Mouse (Mus musculus) frontal cortex, adult (tissue): ENCODE measurements at regions not wholly inside any gene's neighbourhood (a gene's known extent, or its start where the extent isn't known, plus 50 kb on each side); places are given as distances from the start of the nearest gene placed in this dataset.
"Not testable (repeated sequence)": the region's sequence is repeated elsewhere in the genome, so short reads cannot be mapped to it uniquely, and the experiment has no call there.

Source experiments
- ATAC-seq: cut with Nextera tagmentation; 2 replicates; pipeline ENCODE4 v1.9.2; 2017; ENCODE audit warnings: mild to moderate bottlenecking, moderate library complexity, mixed read lengths; ENCODE audit not compliant: low TSS enrichment

- ATAC-seq, result no peak
Observed at GRCm38 (mm10) chr14:45806726-45807280, 148.9 kb upstream of the Ddhd1 start.

DNA sequence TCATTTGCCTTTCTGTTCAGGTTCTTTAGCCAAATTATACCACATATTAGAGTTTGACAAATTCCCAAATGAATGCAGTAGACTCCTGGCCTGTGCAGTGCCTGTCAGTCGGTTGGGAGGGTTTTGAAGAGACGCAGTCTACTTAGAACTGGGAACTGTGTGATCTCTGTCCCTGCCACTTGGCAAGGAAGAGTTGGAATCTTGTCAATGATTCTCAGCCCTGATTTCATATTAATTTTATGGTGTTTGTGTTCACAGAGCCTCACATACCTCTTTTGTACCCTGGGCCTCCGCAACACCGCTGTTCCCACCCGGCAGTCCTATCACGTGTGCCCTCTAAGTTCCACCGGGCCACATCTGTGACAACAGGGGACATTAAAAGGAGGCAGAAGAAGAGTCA is 149.8 kb upstream of the Ddhd1 start:
- no peak for ATAC-seq

DNA sequence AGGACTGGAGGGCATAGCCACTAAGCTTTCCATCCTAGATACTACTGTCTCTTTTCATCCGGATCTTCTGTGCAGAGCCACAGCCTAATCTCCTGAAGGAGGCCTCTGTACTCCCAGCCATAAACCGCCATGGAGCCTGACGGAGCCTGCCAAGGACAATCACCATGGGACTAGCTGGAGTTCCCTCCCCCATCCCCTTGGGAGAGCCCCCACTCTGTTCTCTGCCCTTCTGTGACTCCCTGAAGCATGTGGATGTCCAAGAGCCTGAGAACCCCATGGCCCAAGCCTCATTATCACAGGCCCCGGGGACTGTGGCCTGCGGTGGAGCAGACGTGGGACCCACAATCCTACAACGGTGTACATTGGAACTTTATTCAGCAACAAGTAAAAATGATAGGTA is 151.5 kb upstream of the Ddhd1 start:
- ATAC-seq, result no peak

DNA sequence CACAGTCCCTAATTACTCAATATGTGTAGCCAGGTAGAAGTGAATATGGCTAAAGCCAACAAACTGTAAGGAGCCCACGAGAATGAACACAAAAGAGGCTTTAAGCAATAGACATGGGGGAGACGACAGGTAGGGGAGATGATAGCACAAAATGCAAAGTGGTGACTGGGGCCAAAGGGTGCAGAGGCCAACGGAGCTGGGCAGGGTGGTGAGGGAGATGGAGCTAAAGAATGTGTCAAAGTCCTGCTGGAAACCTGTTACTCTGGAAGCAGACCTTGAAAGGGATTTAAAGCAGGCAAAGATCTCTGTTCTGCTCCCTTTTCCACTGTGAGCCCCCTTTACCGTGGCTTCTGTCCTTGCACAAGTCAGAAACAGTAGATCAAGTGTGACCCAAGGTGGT is 152.2 kb upstream of the Ddhd1 start:
- ATAC-seq, result no peak

DNA sequence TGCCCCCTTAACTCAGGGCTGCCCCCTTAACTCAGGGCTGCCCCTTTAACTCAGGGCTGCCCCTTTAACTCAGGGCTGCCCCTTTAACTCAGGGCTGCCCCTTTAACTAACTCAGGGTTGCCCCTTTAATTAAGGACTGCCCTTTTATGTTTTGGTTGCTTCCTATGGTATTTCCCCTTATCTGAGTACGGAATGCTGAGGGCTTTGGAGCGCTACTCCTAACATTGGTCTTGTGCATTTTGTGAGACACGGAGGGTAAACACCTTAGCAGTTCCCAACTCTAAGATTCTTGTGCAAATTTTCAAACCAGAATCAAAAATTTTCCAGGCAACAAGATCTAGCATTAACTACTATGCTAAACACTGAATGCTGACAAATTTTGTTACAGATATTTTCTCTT is 152.7 kb upstream of the Ddhd1 start:
- no peak for ATAC-seq

- ATAC-seq, result no peak
Observed at GRCm38 (mm10) chr14:45815598-45815997, 157.7 kb upstream of the Ddhd1 start.

GRCm38 (mm10) chr14:45816611-45817010 is 158.7 kb upstream of the Ddhd1 start:
- not testable (repeated sequence) for ATAC-seq

- ATAC-seq, result no peak
Observed at GRCm38 (mm10) chr14:45817756-45818155, 159.8 kb upstream of the Ddhd1 start.

- no peak for ATAC-seq
Observed at GRCm38 (mm10) chr14:45824601-45825000, 166.7 kb upstream of the Ddhd1 start.

DNA sequence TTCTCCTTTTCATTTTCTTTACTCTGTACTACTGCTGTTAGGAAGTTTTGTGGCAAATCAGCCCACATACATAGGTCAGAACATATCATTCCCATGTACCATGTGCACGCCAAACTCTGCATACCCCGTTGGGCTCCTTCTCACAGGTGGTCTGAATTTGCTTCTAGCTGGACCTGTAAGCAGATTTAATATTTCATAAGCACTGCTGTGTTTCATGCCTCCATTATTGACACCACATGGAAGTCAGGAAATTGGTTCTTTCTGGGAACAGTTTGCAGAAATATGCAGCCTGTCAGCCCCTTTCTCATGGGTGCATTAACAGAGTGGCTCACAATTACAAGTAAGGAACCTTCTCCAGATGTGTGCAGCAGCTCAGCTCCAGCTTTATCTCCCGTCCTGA is 168.1 kb upstream of the Ddhd1 start:
- no peak for ATAC-seq

- no peak for ATAC-seq
Observed at GRCm38 (mm10) chr14:45827096-45827495, 169.2 kb upstream of the Ddhd1 start.

DNA sequence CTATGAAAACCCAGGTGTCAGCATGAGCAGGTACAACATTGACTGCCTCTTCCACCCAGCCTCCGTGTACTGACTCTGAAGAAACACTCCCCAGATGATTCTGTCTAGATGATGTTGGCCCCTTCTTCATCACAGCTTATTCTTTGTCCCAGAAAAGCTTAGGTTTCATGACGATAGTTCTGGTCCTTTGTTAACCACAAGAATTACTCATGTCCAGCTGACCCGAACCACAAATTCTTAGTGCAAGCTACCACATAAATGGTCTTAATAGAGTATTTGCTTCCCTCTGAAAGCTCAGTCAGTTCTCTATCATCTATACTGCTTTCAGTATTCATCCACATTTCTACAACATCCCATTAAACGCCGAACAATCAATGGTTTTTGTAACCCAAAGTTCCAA is 172.5 kb upstream of the Ddhd1 start:
- ATAC-seq, result no peak

DNA sequence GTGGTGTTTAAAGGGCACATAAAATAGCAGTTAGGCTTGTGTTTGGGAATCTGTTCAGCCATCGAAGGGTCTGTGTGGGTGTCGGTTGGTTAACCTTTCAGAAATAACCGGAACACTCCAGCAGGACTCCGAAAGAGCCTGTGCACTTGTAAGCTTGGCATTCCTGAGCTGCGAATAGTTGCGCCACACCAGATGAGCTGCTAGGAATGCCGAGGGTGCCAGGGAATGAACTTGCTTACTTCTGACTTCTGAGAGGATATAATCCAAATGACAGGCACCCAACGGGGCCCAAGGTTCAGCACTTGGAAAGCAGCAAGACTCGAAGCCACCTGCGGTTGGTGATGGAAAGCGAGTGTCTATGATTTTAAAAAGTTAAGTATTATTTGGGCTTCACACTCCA is 179.1 kb upstream of the Ddhd1 start:
- ATAC-seq, result no peak

DNA sequence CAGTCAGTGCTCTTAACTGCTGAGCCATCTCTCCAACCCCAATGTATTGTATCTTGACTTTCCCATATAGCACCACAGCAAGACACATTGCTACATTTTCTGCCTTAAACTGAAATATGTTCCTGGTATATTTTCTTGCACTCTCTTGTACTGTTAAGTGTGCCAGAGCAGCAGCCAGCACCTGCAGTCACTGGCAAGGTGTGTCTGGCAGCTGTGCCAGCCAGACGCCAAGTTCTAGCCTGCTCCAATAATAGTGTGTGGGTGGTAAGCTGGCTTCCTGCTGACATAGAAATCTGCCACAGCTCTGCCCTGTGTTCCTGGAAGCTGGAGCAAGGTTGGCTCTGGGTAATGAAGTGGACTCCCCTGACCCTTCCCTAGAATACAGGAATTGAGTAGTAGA is 185.9 kb upstream of the Ddhd1 start:
- ATAC-seq, result peak; percentile 55; the same call in 1 of the 2 replicates

DNA sequence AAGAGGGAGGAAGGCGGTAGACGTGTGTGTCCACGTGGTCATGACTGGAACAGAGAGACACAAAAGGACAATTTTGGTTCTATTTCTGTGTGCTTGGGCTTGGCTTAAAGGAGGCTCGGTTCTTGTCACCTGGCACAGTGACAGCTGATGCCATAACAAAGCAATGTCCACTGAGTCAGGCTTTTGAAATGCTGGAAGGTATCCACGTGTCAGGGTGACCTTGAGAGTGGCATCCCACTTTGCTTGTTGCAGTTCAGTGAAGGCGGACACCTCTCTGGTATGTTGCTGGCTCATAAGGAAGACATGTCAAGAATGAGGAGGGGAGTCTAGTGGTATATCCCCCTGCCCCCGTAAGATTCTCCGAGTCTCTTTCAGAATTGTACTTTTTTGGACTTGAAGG is 192.6 kb upstream of the Ddhd1 start:
- no peak for ATAC-seq

DNA sequence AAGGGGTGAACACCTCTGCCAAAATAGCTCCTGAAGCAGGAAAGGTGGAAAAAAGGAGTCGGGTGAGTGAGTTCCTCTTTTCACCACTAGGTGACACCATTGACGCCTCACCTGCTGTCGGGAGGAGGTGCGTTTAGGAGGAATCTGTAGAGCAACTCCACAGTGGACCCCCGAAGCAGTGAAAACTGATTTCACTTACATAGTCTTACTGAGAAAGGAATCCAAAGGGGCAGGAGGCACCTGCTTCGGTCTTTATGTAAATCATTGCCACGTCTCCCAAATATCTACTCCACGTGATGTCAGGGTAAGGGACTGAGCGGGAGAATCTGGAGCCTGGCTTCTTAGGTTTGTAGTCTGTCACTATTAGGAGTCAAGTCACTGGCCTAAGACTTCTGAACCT is 220.5 kb upstream of the Ddhd1 start:
- peak; percentile 78 for ATAC-seq

GRCm38 (mm10) chr14:45920783-45921182 is 262.8 kb upstream of the Ddhd1 start:
- ATAC-seq, result no peak

DNA sequence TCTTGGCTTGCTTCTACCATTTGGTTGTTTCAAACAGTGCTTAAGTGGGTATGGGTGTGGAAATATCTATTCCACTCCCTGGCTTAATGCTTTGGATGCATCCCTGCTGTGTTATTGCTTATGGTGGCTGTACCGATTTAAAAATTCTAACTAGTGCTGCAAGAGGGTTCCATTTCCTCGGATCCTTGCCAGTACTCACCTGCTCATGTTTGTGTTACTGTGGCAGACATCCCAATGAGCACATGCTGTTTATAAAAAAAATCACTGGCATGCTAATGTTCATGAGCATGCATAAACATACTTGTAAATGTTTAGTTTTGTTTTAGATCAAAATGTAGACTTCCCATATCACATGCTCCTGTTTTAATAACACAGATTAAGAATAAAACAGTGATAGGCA is 285.6 kb upstream of the Ddhd1 start:
- ATAC-seq, result no peak

DNA sequence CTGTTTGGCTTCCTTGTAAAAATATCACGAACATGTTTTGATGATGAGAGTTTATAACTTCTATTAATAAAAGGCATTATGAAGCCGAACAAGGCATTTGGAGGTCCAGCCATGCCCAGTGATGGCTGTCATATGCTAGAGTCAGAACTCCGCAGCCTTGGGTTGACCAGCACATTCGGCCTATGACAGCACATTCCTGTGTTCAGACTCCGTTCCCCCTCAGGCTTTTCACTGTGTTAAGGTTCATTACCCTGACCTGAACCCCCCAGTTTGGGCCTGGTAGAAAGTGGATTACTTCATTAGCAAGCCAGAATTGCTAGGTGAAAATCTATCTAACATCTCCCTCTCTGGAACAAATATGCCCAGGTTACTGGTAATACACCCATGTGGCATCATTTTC is 286.2 kb upstream of the Ddhd1 start:
- ATAC-seq, result no peak

DNA sequence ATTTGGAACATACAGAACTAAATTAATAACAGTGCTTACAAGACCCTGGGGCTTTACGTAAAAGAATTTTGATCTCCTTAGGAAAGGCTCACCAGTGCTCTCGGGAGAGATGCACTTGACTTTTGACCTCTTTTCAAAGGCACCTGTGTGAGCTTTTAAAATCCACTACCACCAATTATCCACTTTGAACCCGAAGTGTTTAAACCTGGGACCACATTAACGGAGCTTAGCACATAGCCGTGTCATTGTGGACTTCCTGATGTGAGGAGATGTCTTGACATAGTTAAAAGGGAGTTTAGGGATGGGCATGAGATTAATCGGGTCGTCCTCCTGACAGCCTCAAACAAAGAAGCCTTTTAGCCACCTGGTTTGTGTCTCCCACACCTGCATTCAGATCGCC is 286.6 kb upstream of the Ddhd1 start:
- no peak for ATAC-seq

GRCm38 (mm10) chr14:45956624-45957023 is 298.7 kb upstream of the Ddhd1 start:
- no peak for ATAC-seq

- ATAC-seq, result no peak
Observed at GRCm38 (mm10) chr14:45962474-45962873, 304.5 kb upstream of the Ddhd1 start.

- ATAC-seq, result no peak
Observed at GRCm38 (mm10) chr14:45964043-45964442, 306.1 kb upstream of the Ddhd1 start.

- no peak for ATAC-seq
Observed at GRCm38 (mm10) chr14:45983206-45983857, 325.4 kb upstream of the Ddhd1 start.
